Mouse (Mus musculus) testis, adult 2 months (tissue): Measurements from ENCODE around the gene Pdgfc. TPM values are rescaled to one million over a fixed set of nuclear protein-coding genes. Genes with fewer than 3 reads are reported as not detected.

Source experiments
- H3K27ac ChIP-seq: fragments of 200-500 bp; 2 replicates; pipeline ENCODE4 v1.5.1; 2012; ENCODE audit warnings: low read depth, low read length; ENCODE audit not compliant: control insufficient read depth, insufficient read depth
- H3K27me3 ChIP-seq: fragments of 200-500 bp; 2 replicates; pipeline ENCODE4 v1.6.1; 2012; ENCODE audit warnings: mild to moderate bottlenecking, low read length, moderate library complexity; ENCODE audit not compliant: control insufficient read depth, insufficient read depth
- H3K36me3 ChIP-seq: fragments of 200-500 bp; 2 replicates; pipeline ENCODE4 v1.6.1; 2012; ENCODE audit warnings: mild to moderate bottlenecking, low read length; ENCODE audit not compliant: control insufficient read depth, insufficient read depth
- H3K4me1 ChIP-seq: fragments of 200-500 bp; 2 replicates; pipeline ENCODE4 v1.6.1; 2012; ENCODE audit warnings: low read length; ENCODE audit not compliant: control insufficient read depth, insufficient read depth
- H3K4me3 ChIP-seq: fragments of 200-500 bp; 2 replicates; pipeline ENCODE4 v1.5.1; 2012; ENCODE audit warnings: low read depth, mild to moderate bottlenecking, low read length, moderate library complexity, mixed read lengths; ENCODE audit not compliant: control insufficient read depth
- CTCF ChIP-seq: fragments of 200-500 bp; IDR thresholded peaks from 2 replicates; pipeline ENCODE4 v1.5.1; 2012; ENCODE audit warnings: low read depth, mild to moderate bottlenecking, inconsistent platforms, low read length, moderate library complexity; ENCODE audit not compliant: control insufficient read depth, insufficient read depth, insufficient replicate concordance
- POLR2A ChIP-seq: fragments of 200-500 bp; IDR thresholded peaks from 2 replicates; pipeline ENCODE4 v1.6.1; 2012; ENCODE audit warnings: low read depth, mild to moderate bottlenecking, inconsistent platforms, low read length, moderate library complexity; ENCODE audit not compliant: control insufficient read depth
- polyA plus RNA-seq: library from polyadenylated mRNA; depleted of rRNA; stranded (reverse); fragments of >200 nt; gene quantifications from 2 replicates; pipeline ENCODE4 v1.2.3, GENCODE M21; 2012; rRNA removed

The Pdgfc gene
- polyA plus RNA-seq, result 2.6 and 3.7 TPM in 2 replicates

DNA sequence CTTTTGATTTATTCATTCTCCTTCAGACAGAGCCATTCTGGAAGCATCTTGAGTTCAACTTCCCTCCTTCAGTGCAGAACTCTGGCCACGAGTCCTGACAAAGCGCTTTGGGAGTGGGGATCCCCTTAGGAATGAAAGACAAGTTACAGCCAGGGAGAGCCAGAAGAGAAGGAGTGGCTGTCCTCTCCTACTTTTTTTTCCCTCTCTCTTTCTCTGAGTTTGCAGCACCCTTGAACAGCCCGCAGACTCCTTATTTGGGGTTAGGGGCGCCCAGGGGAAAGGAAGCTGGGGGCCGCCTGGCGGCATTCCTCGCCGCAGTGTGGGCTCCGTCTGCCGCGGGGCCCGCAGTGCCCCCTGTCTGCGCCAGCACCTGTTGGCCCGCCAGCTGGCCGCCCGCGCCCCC, at the start of gene Pdgfc:
Gene Pdgfc (plus strand): TSS at position 266 of the 403 bp plus-strand sequence.
- TF ChIP-seq POLR2A (no peak), CTCF (no peak)
- H3K27ac ChIP-seq, result peak within 1 kb of the TSS; percentile 60

GRCm38 (mm10) chr3:81009245-81009644, 27.0 kb upstream of the Pdgfc start:
- no peaks in the 10 kb centered on the region for H3K27me3 ChIP-seq
- H3K27ac ChIP-seq, result no peak overlapping the region
- no peaks in the 10 kb centered on the region for H3K36me3 ChIP-seq
- H3K4me1 ChIP-seq, result no peaks in the 10 kb centered on the region
- no peak overlapping the region for H3K4me3 ChIP-seq
- no peak for TF ChIP-seq POLR2A
- no peak for TF ChIP-seq CTCF

More for the DNA sequence above, at the start of gene Pdgfc:
- H3K4me1 ChIP-seq, result peaks cover 8% of the 10 kb centered on the region
- H3K27me3 ChIP-seq, result no peaks in the 10 kb centered on the region
- H3K36me3 ChIP-seq, result no peaks in the 10 kb centered on the region
- peak within 1 kb of the TSS; percentile 89 for H3K4me3 ChIP-seq

DNA sequence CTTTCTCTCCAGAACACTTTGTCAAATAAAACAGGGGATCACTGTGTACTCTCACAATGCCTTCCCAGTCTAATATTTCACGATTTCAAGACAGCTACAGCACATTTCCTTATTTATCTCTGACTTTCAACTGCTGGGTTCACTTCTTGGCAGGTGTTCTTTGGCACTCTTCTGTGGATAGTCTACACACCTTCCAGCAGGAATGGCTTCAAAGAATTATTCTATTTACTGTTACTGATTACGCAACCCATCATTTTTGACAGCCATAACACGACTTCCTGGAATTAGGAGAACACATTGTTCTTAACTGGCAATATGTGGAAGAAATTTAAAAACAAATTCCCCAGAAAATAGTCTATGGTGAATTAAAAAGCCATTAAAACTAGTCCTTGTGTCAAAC, 26.3 kb upstream of the Pdgfc start:
- no peaks in the 10 kb centered on the region for H3K27me3 ChIP-seq
- H3K27ac ChIP-seq, result no peak overlapping the region
- H3K4me3 ChIP-seq, result no peak overlapping the region
- H3K4me1 ChIP-seq, result no peaks in the 10 kb centered on the region
- TF ChIP-seq POLR2A (no peak), CTCF (no peak)
- no peaks in the 10 kb centered on the region for H3K36me3 ChIP-seq

GRCm38 (mm10) chr3:81017385-81018051, 18.7 kb upstream of the Pdgfc start:
- no peak for TF ChIP-seq POLR2A

DNA sequence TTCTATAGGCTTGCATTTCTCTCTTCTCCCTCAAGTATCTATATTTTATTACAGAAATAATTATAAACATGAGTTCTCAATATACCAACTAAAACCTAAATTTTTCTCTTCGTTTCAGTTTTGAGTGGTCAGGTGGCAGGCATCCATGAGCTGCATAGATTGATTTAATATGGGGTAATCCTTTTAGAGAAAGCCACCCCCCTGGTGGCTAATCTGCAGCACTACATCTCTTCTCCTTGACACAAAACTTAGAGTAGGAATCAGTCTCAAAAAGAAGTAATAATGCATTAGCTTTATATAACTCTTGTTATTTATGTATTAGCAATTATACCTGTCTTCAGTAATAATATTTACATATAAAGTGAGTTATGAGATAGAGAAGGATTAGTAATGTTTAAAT, 16.2 kb upstream of the Pdgfc start:
- H3K27ac ChIP-seq, result no peak overlapping the region
- TF ChIP-seq POLR2A (no peak), CTCF (no peak)
- no peaks in the 10 kb centered on the region for H3K4me1 ChIP-seq
- H3K27me3 ChIP-seq, result no peaks in the 10 kb centered on the region
- no peak overlapping the region for H3K4me3 ChIP-seq
- no peaks in the 10 kb centered on the region for H3K36me3 ChIP-seq

More at GRCm38 (mm10) chr3:81017385-81018051, 18.7 kb upstream of the Pdgfc start:
- Histone ChIP-seq H3K4me3 (no peak overlapping the region), H3K4me1 (no peaks in the 10 kb centered on the region), H3K36me3 (no peaks in the 10 kb centered on the region), H3K27me3 (no peaks in the 10 kb centered on the region), H3K27ac (no peak overlapping the region)

DNA sequence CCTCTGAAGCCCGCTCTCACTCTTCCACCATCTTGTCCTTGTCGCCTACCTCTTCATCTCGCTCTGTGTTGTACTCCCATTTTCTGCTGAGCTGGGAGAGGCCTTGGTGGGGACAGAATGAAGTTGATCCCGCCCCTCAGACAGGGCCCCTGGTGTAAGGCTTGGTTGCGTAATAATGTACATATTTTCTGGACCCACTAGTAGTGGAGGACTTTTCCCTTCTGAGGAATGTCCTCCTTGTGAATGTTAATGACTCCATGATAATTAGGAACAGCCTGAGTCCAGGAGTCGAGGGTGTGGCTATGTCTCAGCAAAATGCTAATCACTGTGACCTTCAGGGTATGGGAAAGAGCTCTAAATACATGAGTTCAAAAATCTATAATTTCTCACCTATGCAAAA, 14.4 kb upstream of the Pdgfc start:
- H3K4me3 ChIP-seq, result no peak overlapping the region
- no peaks in the 10 kb centered on the region for H3K36me3 ChIP-seq
- H3K27ac ChIP-seq, result no peak overlapping the region
- TF ChIP-seq CTCF, result no peak
- H3K4me1 ChIP-seq, result no peaks in the 10 kb centered on the region
- H3K27me3 ChIP-seq, result no peaks in the 10 kb centered on the region

DNA sequence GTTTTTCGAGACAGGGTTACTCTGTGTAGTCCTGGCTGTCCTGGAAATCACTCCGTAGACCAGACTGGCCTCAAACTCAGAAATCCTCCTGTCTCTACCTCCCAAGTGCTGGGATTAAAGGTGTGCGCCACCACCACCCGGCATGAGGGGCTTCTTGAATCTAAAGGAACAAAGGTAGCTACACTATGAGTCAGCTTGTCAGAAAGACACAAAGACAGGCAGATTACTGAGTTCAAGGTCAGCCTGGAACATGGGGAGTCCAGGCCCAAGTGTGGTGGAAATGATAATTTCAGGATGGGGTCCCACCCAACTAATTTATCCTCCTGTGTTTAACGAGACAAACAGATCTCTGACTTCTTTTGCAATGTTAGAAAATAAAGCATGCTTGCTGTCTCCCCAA, 13.9 kb upstream of the Pdgfc start:
- Histone ChIP-seq H3K4me1 (no peaks in the 10 kb centered on the region), H3K4me3 (no peak overlapping the region), H3K36me3 (no peaks in the 10 kb centered on the region), H3K27me3 (no peaks in the 10 kb centered on the region), H3K27ac (no peak overlapping the region)
- no peak for TF ChIP-seq CTCF

GRCm38 (mm10) chr3:81022845-81023244, 13.4 kb upstream of the Pdgfc start:
- TF ChIP-seq POLR2A (no peak), CTCF (no peak)
- Histone ChIP-seq H3K4me1 (no peaks in the 10 kb centered on the region), H3K27me3 (no peaks in the 10 kb centered on the region), H3K27ac (no peak overlapping the region), H3K36me3 (no peaks in the 10 kb centered on the region), H3K4me3 (no peak overlapping the region)
